ENCODE assay signal across 9 mouse cellular contexts in the genomic region with DNA sequence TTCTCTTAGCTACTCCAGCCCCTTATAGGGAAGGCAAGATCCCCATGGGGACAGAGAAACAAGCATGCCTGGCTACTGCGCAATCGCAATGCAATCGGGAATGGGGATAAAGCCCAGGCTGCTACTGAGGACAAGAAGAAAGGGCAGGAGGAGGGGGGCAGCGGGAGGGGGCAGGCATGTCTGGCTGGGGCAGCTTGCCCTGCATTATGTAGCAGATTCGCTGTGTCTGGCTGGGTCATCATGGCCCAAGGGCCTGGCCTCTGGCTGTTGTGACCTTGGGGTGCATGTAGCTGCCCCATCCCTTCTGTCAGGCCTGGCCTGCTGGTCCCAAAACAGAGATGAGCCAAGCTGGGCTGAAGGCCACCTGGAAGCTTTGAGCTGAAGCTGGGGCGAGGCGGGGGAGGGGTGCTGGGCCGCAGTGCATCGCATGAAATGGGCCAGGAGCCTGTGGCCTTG. TPM values are rescaled to one million over a fixed set of nuclear protein-coding genes. Genes with fewer than 3 reads are reported as not detected.
DNase-seq lines count a peak whose midpoint lies in the region; ATAC-seq and TF ChIP-seq lines count a peak whose summit lies in the region.
"Had no signal": no experiment of that assay in that cellular context is flagged by ENCODE, and none has a peak within 500 bp of the region (broad histone marks: within the 10 kb centered on the region; RNA-seq: fewer than 3 reads in every experiment).

No protein-coding gene starts in this region.

- H3K27me3 ChIP-seq in forebrain, embryonic 14.5 days (replicated peaks; ENCODE audit: control insufficient read depth, insufficient read depth, low read length), result no peaks in the 10 kb centered on the region
- peaks cover 10% of the 10 kb centered on the region; the same call in 1 of the 2 replicates for H3K27me3 ChIP-seq in hindbrain, embryonic 10.5 days (ENCODE audit: insufficient read depth, poor library complexity, severe bottlenecking)
- H3K27me3 ChIP-seq in neural tube, embryonic 11.5 days (ENCODE audit: control insufficient read depth, insufficient read depth, low read length), result no peaks in the 10 kb centered on the region

- ATAC-seq in forebrain, embryonic 14.5 days, result no peak
- ATAC-seq in neural tube, embryonic 11.5 days (ENCODE audit: insufficient read depth, low FRiP score, low TSS enrichment), result no peak
- no peak for ATAC-seq in inflammation-experienced regulatory T-cells, adult 6 months

- H3K36me3 ChIP-seq in forebrain, embryonic 14.5 days (ENCODE audit: control insufficient read depth, insufficient read depth, low read length), result no peaks in the 10 kb centered on the region
- H3K36me3 ChIP-seq in hindbrain, embryonic 10.5 days, result peaks cover 6% of the 10 kb centered on the region; the same call in 1 of the 2 replicates
- no peaks in the 10 kb centered on the region for H3K36me3 ChIP-seq in neural tube, embryonic 11.5 days (ENCODE audit: control insufficient read depth, insufficient read depth, low read length)
- H3K36me3 ChIP-seq: G1E had no signal

- no peak for TF ChIP-seq CTCF in brain, embryonic 14.5 days (IDR thresholded peaks at IDR 0.05; ENCODE audit: borderline replicate concordance, extremely low read depth, insufficient read depth, insufficient read length)

- no peaks in the 10 kb centered on the region for H3K9me3 ChIP-seq in forebrain, embryonic 14.5 days (replicated peaks; ENCODE audit: control insufficient read depth, low read length)
- H3K9me3 ChIP-seq in hindbrain, embryonic 10.5 days, result no peaks in the 10 kb centered on the region
- H3K9me3 ChIP-seq in neural tube, embryonic 11.5 days (ENCODE audit: control insufficient read depth, low read length), result no peaks in the 10 kb centered on the region
- H3K9me3 ChIP-seq: G1E had no signal

- H3K9ac ChIP-seq in forebrain, embryonic 14.5 days (ENCODE audit: low read length), result peak overlapping the region; percentile 29; the same call in 1 of the 2 replicates
- H3K9ac ChIP-seq in neural tube, embryonic 11.5 days (ENCODE audit: low read length), result peak overlapping the region; percentile 12

- 39% methylated on average over 9 of the region's 9 CpGs for WGBS in forebrain, embryonic 14.5 days
- 35% methylated on average over 9 of the region's 9 CpGs for WGBS in hindbrain, embryonic 10.5 days
- 37% methylated on average over 9 of the region's 9 CpGs for WGBS in neural tube, embryonic 11.5 days

- peaks cover 10% of the 10 kb centered on the region for H3K4me1 ChIP-seq in forebrain, embryonic 14.5 days (ENCODE audit: control insufficient read depth, insufficient read depth, low read length)
- H3K4me1 ChIP-seq in hindbrain, embryonic 10.5 days (replicated peaks), result peaks cover 51% of the 10 kb centered on the region
- H3K4me1 ChIP-seq in neural tube, embryonic 11.5 days (ENCODE audit: control insufficient read depth, insufficient read depth, low read length), result peaks cover 20% of the 10 kb centered on the region

- peak overlapping the region; percentile 81 for H3K27ac ChIP-seq in forebrain, embryonic 14.5 days (ENCODE audit: low read depth, low read length)
- H3K27ac ChIP-seq in hindbrain, embryonic 10.5 days, result peak overlapping the region; percentile 86
- peak overlapping the region; percentile 62 for H3K27ac ChIP-seq in neural tube, embryonic 11.5 days (ENCODE audit: low read depth, low read length)

- DNase-seq in layer of hippocampus, adult 11-12 months (ENCODE audit: low spot score), result peak; percentile 49
- no peak for DNase-seq in layer of hippocampus, adult 9-11 months
- DNase-seq in brain, embryonic 14.5 days (ENCODE audit: low read depth), result peak; percentile 83
- DNase-seq in forebrain, embryonic 14.5 days (ENCODE audit: low spot score), result peak; percentile 57
- DNase-seq in hindbrain, embryonic 10.5 days (ENCODE audit: low spot score), result peak; percentile 65
- peak; percentile 53 for DNase-seq in neural tube, embryonic 11.5 days (ENCODE audit: low spot score)
- no peak for DNase-seq in kidney, postnatal 36 days

- no peak overlapping the region for H3K4me3 ChIP-seq in forebrain, embryonic 14.5 days (ENCODE audit: low read depth, low read length)
- H3K4me3 ChIP-seq in hindbrain, embryonic 10.5 days, result peak overlapping the region; percentile 28
- no peak overlapping the region for H3K4me3 ChIP-seq in neural tube, embryonic 11.5 days (ENCODE audit: low read depth, low read length)

- no peak for TF ChIP-seq POLR2A in brain, embryonic 14.5 days (IDR thresholded peaks at IDR 0.05; ENCODE audit: borderline replicate concordance, extremely low read depth, insufficient read depth, insufficient read length, poor library complexity, severe bottlenecking)

- no peak overlapping the region for H3K4me2 ChIP-seq in forebrain, embryonic 14.5 days (ENCODE audit: low read length)
- no peak overlapping the region for H3K4me2 ChIP-seq in neural tube, embryonic 11.5 days (ENCODE audit: low read depth)

RNA-seq across cellular contexts. Expression of a gene that starts 27.8 kb away (rescaled TPM):
- polyA plus RNA-seq in brain, embryonic 14.5 days (2012; rRNA removed), result 7.3 and 11.0 TPM in 2 replicates
- 26.5 and 29.3 TPM in 2 replicates for polyA plus RNA-seq in forebrain, embryonic 14.5 days (2014; fragmentation: Nextera tagmentation; extraction: Ambion mirVana)
- polyA plus RNA-seq in hindbrain, embryonic 10.5 days (2016; fragmentation: Nextera tagmentation; extraction: Ambion mirVana), result 89.9 and 94.7 TPM in 2 replicates
- polyA plus RNA-seq in neural tube, embryonic 11.5 days (2014; fragmentation: Nextera tagmentation; extraction: Ambion mirVana), result 71.6 and 79.4 TPM in 2 replicates
- 10 to 100 TPM; 42.4 to 46.3 (median 45.8) TPM for polyA plus RNA-seq in inflammation-experienced regulatory T-cells, adult 6 months (2017; shearing (Covaris generic))

RNA-seq across cellular contexts. Expression of a gene that starts 51.2 kb away (rescaled TPM):
- polyA plus RNA-seq in brain, embryonic 14.5 days (2012; rRNA removed), result 113 and 120 TPM in 2 replicates
- polyA plus RNA-seq in forebrain, embryonic 14.5 days (2014; fragmentation: Nextera tagmentation; extraction: Ambion mirVana), result 47.8 and 52.3 TPM in 2 replicates
- polyA plus RNA-seq in hindbrain, embryonic 10.5 days (2016; fragmentation: Nextera tagmentation; extraction: Ambion mirVana), result 57.8 and 65.9 TPM in 2 replicates
- 60.4 and 60.6 TPM in 2 replicates for polyA plus RNA-seq in neural tube, embryonic 11.5 days (2014; fragmentation: Nextera tagmentation; extraction: Ambion mirVana)
- 10 to 100 TPM; 28.0 to 61.1 (median 55.5) TPM for polyA plus RNA-seq in inflammation-experienced regulatory T-cells, adult 6 months (2017; shearing (Covaris generic))

RNA-seq across cellular contexts. Expression of a gene that starts 52.8 kb away (rescaled TPM):
- 81.8 and 87.0 TPM in 2 replicates for polyA plus RNA-seq in brain, embryonic 14.5 days (2012; rRNA removed)
- polyA plus RNA-seq in forebrain, embryonic 14.5 days (2014; fragmentation: Nextera tagmentation; extraction: Ambion mirVana), result 17.0 and 17.6 TPM in 2 replicates
- polyA plus RNA-seq in hindbrain, embryonic 10.5 days (2016; fragmentation: Nextera tagmentation; extraction: Ambion mirVana), result 25.2 and 28.9 TPM in 2 replicates
- 26.2 and 27.0 TPM in 2 replicates for polyA plus RNA-seq in neural tube, embryonic 11.5 days (2014; fragmentation: Nextera tagmentation; extraction: Ambion mirVana)
- polyA plus RNA-seq in inflammation-experienced regulatory T-cells, adult 6 months (2017; shearing (Covaris generic)), result 1 to 10 TPM; 9.2 to 9.5 (median 9.4) TPM

Comparison
In these comparisons a context has a peak if more than half of its experiments do, and no peak if none do; other contexts are left out.
1. DNase-seq: peak in layer of hippocampus, adult 11-12 months (single experiment), brain, embryonic 14.5 days (single experiment), forebrain, embryonic 14.5 days (single experiment), hindbrain, embryonic 10.5 days (single experiment) and neural tube, embryonic 11.5 days (single experiment); none in layer of hippocampus, adult 9-11 months (single experiment) and kidney, postnatal 36 days (0 of 2).
2. Peak in every context shown above with its lines, with median percentiles within 50 percentile points of each other: H3K27ac ChIP-seq.